Mouse (Mus musculus): ENCODE data around the gene Gpatch4. TPM values are rescaled to one million over a fixed set of nuclear protein-coding genes. Genes with fewer than 3 reads are reported as not detected.

The Gpatch4 gene
- 10 to 100 TPM; 27.3 to 49.8 TPM for polyA plus RNA-seq (2017; shearing (Covaris generic))

GRCm38 (mm10) chr3:88042661-88043421 is at the start of gene Gpatch4:
Gene Gpatch4 (plus strand): TSS chr3:88043108.

GRCm38 (mm10) chr3:88000181-88000580 is 42.7 kb upstream of the Gpatch4 start, which contains the start of gene Bcan:
Gene Bcan (minus strand): TSS chr3:88000230.

GRCm38 (mm10) chr3:88027434-88028186 is 15.3 kb upstream of the Gpatch4 start, which contains the start of gene Hapln2:
Gene Hapln2 (minus strand): TSS chr3:88027583.

GRCm38 (mm10) chr3:88057902-88058696 is 15.2 kb downstream of the Gpatch4 start, which contains the start of gene Naxe:
Gene Naxe (minus strand): TSS chr3:88058495.

GRCm38 (mm10) chr3:88078204-88078603 is 35.3 kb downstream of the Gpatch4 start, which contains the start of gene Ttc24:
Gene Ttc24 (minus strand): TSS chr3:88078304.

GRCm38 (mm10) chr3:88081345-88082223 is 38.7 kb downstream of the Gpatch4 start, which contains the start of gene Iqgap3:
Gene Iqgap3 (plus strand): TSS chr3:88081971.

Other genes with a start within 250 kb of the Gpatch4 start
- 1 to 10 TPM in 1 of 2 experiments, under 1 TPM in 1; 0.24 to 2.0 TPM for gene Ntrk1, start 247.9 kb upstream of the Gpatch4 start, polyA plus RNA-seq (2017; shearing (Covaris generic))
- 1 to 10 TPM in 1 of 2 experiments, under 1 TPM in 1; 0.06 to 1.3 TPM for gene Insrr, start 246.2 kb upstream of the Gpatch4 start, polyA plus RNA-seq (2017; shearing (Covaris generic))
- 100 to 1,000 TPM in 1 of 2 experiments, 10 to 100 TPM in 1; 51.9 to 127 TPM for gene Pear1, start 218.8 kb upstream of the Gpatch4 start, polyA plus RNA-seq (2017; shearing (Covaris generic))
- gene Sh2d2a, start 196.4 kb upstream of the Gpatch4 start, polyA plus RNA-seq (2017; shearing (Covaris generic)), result 100 to 1,000 TPM; 207 to 242 TPM
- 10 to 100 TPM; 13.9 to 19.8 TPM for gene Prcc, start 157.5 kb upstream of the Gpatch4 start, polyA plus RNA-seq (2017; shearing (Covaris generic))
- gene Hdgf, start 136.8 kb upstream of the Gpatch4 start, polyA plus RNA-seq (2017; shearing (Covaris generic)), result 100 to 1,000 TPM; 130 to 152 TPM
- 100 to 1,000 TPM; 129 to 143 TPM for gene Mrpl24, start 123.6 kb upstream of the Gpatch4 start, polyA plus RNA-seq (2017; shearing (Covaris generic))
- gene Isg20l2, start 112.8 kb upstream of the Gpatch4 start, polyA plus RNA-seq (2017; shearing (Covaris generic)), result 10 to 100 TPM; 32.3 to 33.0 TPM
- 10 to 100 TPM; 27.7 to 30.8 TPM for gene Rrnad1, start 112.4 kb upstream of the Gpatch4 start, polyA plus RNA-seq (2017; shearing (Covaris generic))
- gene Crabp2, start 94.4 kb upstream of the Gpatch4 start, polyA plus RNA-seq (2017; shearing (Covaris generic)), result 1 to 10 TPM in 1 of 2 experiments, not detected in 1; 1.1 TPM
- 1 to 10 TPM in 1 of 2 experiments, under 1 TPM in 1; 0.58 to 4.1 TPM for gene Nes, start 72.0 kb upstream of the Gpatch4 start, polyA plus RNA-seq (2017; shearing (Covaris generic))
- gene Bcan, start 42.9 kb upstream of the Gpatch4 start, polyA plus RNA-seq (2017; shearing (Covaris generic)), result not detected
- gene Hapln2, start 15.5 kb upstream of the Gpatch4 start, polyA plus RNA-seq (2017; shearing (Covaris generic)), result under 1 TPM in 1 of 2 experiments, not detected in 1; 0.12 TPM
- 10 to 100 TPM; 80.8 to 88.9 TPM for gene Naxe, start 15.4 kb downstream of the Gpatch4 start, polyA plus RNA-seq (2017; shearing (Covaris generic))
- gene Ttc24, start 35.2 kb downstream of the Gpatch4 start, polyA plus RNA-seq (2017; shearing (Covaris generic)), result 1 to 10 TPM in 1 of 2 experiments, not detected in 1; 1.5 TPM
- 1 to 10 TPM in 1 of 2 experiments, under 1 TPM in 1; 0.69 to 3.5 TPM for gene Iqgap3, start 38.9 kb downstream of the Gpatch4 start, polyA plus RNA-seq (2017; shearing (Covaris generic))
- gene Mef2d, start 99.3 kb downstream of the Gpatch4 start, polyA plus RNA-seq (2017; shearing (Covaris generic)), result 10 to 100 TPM; 95.1 to 98.4 TPM
- gene Rhbg, start 211.6 kb downstream of the Gpatch4 start, polyA plus RNA-seq (2017; shearing (Covaris generic)), result under 1 TPM in 1 of 2 experiments, not detected in 1; 0.39 TPM
- gene Gm38392, start 244.1 kb downstream of the Gpatch4 start, polyA plus RNA-seq (2017; shearing (Covaris generic)), result under 1 TPM in 1 of 2 experiments, not detected in 1; 0.31 TPM